Mouse (Mus musculus): Measurements from ENCODE around the gene Lias.

Gene Lias

DNA sequence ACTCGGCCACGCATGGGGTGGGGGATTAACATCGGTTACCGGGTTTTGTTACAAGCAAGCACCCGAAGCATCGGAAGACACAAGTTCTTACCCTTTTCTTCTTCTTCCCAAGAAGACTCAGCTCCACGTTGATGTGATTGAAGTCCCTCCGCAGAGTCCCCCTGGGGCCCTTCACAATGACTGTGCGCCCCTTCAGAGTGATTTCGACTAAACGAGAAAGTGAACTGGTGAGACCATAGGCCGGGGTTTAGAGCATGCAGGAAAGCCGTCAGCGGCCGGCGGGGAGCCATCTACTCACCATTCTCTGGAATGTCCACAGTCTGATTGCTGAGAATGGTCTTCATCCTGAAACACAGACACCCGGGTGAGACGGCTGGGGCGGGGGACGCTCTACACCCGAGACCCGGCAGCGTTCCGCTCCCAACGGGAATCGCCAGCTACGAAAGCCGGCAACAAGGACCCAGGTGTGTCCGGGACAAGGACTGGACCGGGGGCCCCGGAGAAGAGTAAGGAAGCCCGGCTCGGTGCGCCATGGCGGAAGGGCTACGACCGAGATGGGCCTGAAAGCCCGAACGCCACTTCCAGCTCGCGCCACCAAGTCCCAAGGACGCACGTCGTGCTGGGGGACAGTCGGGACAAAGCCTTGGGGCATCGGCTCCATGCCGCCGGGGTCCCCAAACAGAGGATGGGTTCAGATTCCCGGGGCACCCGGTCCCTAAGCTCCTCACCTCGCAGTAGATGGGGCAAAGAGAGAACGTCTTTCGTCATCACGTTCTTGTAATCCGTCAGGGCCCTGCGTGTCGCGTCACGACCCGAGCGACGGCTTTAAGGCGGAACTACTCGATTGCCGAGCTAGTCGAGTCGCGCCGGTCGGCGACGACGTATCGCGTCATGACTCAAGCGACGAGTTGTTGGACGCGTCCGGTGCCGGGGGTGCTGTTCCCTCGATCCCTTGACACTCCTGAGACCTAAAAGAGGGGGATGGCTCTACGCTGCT is at the start of gene Lias, which contains the start of gene Rpl9:
TSS of gene Lias (plus strand) at position 850 of the 997 bp plus-strand sequence.
TSS of gene Rpl9 (minus strand) at position 797 of the 997 bp plus-strand sequence.
- peak; percentile 96 for DNase-seq (ENCODE audit: low read depth, low spot score)

DNA sequence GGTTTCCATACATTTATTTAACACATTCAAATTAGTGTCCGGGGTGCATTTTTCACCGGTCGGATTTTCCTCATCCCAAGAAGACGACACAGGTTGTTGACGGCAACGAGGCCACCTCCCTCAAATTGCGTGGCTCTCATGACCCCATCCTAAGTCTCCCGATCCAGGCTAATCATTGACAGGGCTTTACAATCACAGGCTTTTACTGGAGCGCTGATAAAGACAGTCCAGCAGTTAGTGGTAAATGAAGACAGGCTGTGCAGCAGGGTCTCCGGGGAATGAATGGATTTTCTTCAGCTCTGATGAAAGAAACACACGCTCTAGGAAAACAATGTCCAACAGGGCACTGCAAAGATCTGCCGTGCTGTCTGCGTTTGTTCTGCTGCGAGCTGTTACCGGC is 43.1 kb upstream of the Lias start, which contains the start of gene Klb:
TSS of gene Klb (plus strand) at position 147 of the 400 bp plus-strand sequence.
- no peak for DNase-seq (ENCODE audit: low read depth, low spot score)

DNA sequence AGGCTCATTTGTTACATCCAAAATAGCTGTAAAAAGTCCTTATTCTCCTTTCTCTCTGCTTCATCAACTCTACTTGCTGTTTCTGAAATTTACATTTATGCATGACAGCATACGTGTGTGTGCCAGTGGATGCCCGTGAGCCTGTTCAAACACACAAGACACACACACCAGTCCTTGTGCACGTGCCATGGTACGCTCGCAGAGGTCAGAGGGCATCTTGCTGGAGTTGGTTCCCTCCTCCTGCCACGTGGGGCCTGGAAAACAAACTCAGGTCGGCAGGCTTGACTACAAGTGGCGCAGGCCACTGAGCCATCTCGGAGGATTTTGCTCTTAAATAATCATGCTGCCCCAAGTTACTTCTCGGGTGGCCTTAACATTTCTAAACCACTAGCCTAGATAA is 40.8 kb upstream of the Lias start:
- DNase-seq (ENCODE audit: low read depth, low spot score) = no peak

DNA sequence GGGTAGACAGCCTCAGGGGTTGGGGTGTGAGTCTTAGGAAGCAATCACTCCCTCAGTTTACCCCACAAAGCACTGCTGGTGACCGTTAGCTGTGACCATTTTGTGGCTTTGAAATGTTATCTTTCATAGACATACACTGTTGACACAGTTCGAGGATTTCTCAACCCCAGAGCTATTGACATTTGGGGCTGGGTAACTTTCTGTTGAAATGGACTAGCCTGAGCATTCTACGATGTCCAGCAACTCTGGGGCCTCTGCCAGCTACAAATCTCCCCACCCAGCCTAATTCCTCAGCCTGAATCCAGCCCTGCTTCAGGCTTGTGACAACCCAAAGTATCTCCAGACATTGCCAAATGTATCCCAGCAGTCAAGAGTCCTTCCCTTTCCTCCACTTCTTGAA is 37.2 kb upstream of the Lias start:
- no peak for DNase-seq (ENCODE audit: low read depth, low spot score)

DNA sequence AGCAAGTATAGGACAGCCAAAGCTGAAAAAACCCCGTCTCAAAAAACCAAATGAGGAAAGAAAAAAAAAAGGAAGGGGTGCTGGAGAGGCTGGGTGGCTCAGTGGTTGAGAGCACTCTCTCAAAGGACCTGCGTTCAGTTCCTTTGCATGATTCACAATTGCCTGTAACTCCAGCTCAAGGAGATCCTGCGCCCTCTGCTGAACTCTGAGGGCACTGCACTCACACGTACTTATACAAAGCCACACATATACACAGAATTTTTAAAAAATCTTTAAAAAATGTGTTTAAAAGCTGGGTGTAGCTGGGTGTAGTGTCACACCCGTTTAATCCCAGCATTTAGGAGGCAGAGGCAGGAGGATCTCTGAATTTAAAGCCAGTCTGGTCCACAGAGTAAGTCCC is 36.3 kb upstream of the Lias start:
- DNase-seq (ENCODE audit: low read depth, low spot score) = no peak

DNA sequence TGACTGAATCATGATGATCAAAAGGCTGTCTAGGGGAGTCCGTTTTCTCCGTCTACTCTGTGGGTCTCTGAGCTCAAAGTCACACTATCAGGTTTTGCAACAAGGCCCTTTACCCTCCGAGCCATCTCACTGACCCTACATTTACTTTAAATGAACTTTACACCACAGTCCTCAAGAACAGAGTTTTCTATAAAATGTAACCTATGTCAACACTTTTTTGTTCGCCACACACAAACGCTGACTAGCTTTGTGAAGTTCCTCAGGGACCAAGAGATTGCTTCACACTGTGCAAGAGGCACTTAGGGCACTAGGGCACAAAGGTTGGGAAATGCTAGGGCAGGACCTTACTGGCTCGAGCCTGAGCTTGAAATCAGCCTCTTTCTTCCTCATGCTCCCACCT is 34.4 kb upstream of the Lias start:
- DNase-seq (ENCODE audit: low read depth, low spot score) = no peak

DNA sequence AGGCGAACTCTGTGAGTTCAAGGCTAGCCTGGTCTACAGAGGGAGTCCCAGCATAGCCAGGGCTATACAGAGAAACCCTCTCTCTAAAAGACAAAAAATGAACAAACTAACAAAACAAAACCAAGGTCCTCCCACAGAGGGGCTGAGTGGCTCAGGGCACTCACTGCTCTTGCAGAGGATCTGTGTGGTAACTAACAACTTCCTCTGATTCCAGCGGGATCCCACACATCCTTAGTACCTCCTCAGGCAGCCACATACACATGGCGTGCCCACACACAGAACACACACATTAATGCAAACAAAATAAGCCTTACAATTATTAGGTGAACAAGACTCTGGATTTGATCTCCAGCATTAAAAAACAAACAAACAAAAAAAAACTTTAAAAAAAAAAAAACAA is 33.5 kb upstream of the Lias start:
- DNase-seq (ENCODE audit: low read depth, low spot score) = no peak

DNA sequence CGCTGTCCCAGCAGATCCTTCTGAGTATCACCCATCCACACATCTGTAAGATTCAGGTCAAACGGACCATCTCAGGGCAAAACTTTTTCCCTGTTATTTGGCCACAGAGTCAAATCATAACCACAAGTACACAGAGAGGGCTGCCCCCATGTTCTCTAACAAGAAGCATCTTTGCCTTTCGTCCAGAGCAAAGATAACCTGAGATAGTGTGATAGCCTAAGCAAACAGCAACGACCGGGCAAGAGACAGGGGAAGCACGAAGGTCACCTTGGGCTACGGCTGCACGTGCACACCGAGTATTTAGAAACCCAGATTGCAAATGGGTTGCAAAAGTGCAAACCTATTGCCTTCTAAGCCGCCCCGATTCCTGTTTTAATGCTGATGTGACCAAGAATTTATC is 23.5 kb upstream of the Lias start:
- no peak for DNase-seq (ENCODE audit: low read depth, low spot score)

DNA sequence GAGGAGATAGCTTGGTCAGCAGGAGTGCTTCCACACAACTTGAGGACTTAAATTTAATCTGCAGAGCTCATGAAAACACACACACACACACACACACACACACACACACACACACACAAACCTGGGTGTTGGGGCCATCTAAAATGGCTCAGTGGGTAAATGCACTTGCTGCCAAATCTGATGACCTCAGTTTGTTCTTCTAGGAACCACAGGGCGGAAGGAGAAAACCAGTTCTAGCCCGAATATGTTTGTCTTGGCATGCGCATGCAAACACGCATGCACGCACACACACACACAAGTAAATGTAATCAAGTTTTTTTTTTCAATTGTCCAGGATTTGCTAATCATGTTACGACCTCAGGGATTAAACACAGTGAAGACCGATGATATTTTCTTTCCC is 19.7 kb upstream of the Lias start:
- DNase-seq (ENCODE audit: low read depth, low spot score) = no peak

DNA sequence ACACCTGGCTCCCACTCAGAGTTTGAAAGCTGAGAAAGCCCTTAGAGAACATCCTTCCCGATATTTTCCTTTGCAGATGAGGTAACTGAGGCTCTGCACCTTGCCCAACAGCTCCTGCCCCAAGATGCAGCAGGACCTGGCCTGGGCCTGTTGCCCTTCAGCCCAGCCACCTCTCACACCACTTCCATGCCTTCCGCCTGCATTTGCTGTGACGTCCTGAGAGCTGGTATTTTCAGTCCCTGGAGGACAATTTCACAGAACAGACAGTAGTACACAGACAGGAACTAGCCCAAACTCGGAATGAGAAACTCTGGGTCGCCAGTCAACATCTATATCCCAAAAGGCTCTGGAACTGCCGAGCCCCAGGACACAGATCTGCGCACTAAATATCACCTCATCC is 16.6 kb upstream of the Lias start:
- no peak for DNase-seq (ENCODE audit: low read depth, low spot score)

DNA sequence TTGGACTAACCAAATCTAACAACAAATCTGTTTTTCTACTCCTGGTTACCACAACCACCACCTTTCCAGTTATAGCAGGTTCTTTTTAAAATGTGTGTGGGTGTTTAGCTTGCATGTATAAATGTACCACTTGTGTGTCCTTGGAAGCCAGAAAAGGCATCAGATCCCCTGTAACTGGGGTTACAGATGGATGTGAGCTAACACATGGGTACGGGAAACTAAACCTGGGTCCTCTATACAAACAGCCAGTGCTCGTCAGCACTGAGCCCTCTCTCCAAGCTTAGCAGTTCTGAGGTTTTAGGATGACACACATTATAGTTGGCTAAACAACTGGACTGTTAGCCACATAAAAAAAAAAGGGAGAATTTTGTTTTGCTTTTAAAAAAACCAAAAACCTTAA is 5.6 kb upstream of the Lias start:
- no peak for DNase-seq (ENCODE audit: low read depth, low spot score)

DNA sequence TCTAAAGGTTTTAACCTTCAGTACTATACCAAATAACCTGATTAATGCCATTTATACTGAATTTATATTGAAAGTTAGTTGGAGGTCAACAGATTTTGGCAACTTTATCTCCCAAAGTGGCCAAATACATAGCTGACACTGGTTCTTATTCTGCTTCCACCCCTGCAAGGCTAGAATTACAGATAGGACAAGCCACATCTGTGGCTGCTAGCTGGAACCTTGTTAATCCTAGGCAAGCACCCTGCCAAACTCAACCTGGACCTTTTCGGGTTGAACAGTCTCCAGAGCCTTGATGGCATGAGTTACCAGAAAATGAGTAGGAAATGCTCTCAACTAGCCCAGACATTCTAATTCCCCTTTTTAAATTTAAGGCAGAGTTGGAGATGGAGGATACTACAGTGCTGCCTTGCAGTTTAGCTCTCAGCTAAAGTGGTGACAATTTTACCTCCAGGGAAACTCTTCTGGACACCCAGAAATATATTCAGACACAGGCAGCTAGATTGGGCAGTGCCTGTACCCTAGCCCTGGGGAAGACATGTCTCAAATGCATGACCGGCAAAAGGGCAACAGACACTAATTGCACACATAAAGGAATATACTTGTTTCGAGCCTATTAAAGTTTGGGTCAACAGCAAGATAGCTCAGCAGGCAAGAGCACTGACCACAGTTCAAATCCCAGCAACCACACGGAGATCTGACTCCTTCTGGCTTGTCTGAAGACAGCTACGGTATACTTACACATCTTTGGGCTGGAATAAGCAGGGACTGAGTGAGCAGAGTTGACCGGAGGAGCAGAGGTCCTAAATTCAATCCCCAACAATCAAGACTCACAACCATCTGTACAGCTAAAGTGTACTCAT is 4.1 kb upstream of the Lias start:
- DNase-seq (ENCODE audit: low read depth, low spot score) = no peak

DNA sequence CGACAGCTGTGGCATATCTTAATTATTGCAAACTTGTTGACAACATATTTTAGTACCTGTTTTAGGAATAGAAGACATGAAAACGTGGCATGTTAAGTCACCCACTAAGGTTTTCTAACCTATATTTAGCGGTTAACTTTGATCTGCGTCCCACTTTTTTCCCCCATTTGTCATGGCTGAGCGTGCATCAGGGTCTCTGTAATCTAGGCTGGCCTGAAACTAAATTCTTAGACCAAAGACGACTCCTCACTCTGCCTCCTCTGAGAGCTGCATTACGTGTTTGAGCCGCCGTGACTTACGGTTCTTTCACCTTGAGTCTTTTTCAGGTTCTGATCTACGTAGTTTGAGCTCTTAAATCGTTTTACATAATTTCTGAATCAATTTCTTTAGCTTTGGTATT is 456 bp downstream of the Lias start:
- no peak for DNase-seq (ENCODE audit: low read depth, low spot score)

DNA sequence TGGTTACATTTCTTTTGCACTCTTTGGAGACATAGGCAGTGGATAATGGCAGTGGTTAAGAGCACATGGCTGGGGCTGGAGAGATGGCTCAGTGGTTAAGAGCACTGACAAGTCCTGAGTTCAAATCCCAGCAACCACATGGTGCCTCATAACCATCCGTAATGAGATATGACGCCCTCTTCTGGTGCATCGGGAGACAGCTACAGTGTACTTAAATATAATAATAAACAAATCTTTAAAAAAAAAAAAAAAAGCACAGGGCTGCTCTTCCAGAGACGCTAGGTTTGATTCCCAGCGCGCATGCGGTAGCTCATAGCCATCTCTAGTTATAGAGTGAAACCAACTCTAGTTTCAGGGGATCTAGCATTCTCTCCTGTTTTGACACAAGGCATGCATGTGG is 3.1 kb downstream of the Lias start:
- DNase-seq (ENCODE audit: low read depth, low spot score) = no peak

DNA sequence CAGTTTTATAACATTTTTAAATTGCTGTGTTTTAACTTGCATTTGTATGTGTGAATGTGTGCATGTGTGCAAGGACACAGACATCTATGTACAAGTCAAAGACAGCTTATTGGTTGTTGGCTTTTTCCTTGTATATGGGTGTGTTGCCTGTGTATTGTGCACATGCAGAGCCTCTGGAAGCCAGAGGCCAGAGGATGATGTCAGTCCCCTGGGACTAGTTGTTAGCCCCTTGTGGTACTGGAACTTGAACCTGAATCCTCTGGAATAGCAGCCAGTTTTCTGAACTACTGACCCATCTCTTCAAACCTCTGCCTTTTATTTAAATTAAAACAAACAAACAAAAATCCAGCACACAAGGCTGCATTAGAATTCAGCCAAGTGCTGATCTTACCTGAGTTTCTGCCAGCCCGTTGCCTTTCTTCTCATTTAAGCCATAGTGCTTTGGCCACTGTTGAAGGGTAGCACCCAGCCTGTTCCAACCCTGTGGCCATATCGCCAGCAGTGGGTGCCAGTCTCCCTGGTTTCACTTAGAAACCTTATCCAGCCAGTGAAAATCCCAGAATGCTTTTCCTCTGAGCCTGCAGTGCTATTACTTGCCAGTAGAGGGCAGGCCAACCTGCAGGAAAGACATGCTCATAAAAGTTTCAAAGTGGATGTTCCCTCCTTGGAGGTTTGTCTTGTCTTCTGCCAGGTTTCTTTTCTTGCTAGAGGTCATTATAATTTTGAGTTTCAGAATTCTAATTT is 10.1 kb downstream of the Lias start:
- peak; percentile 75 for DNase-seq (ENCODE audit: low read depth, low spot score)

DNA sequence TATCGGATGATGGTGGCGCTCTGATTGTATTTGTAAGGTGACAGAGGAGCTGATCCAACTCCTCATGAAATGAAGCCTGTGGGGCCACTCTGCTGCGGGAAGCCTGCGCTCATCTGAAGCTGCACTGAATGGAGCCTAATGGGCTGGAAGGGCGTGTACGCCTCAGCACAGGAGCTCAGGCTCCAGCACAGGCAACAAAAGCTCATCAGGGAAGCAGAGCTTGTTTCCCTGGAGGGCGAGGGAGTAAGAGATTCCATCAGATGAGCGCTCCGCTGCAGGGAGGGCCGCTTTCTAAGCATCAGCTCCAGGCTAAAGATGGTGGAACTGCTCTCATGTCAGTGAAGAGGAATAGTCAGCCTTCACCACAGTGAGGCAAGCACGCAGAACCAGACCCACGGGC is 16.7 kb downstream of the Lias start:
- DNase-seq (ENCODE audit: low read depth, low spot score) = no peak

DNA sequence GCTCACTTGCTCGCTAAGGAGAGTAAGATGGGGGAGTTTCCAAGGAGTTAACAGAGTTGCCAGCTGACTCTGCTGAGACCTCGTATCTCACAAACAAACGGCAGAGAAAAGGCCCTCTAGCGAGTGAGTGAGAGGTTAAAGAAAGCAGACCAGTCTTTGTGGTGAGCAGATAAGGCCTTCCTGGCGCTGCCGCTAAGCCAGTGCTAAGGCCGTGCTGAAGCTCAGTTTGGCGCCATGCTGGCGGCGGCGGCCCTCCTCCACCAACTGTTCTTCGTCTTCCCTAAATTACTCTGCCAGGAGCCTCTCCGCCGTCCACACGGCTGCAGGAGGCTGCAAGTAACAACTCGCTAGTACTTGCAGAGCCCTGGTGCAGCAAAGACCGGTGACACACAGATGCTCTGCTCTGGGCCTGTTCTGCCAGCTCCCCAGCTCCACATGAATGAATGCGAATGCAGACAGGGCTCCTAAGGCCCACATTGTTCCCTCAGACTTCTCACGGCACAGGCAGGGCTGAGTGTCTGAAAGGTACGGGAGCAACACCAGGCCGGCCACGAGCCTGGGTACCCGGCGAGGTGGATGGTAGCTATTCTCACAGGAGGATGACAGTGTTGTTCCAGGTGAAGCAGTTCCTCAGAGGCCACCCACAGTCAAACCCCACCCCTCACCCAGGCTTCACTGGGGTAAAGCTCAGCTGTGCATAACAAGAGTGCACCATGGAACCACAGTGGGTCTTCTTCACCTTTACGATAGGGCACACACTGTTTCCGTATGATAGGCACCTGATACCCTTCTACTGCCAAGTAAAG is 24.6 kb downstream of the Lias start:
- no peak for DNase-seq (ENCODE audit: low read depth, low spot score)

DNA sequence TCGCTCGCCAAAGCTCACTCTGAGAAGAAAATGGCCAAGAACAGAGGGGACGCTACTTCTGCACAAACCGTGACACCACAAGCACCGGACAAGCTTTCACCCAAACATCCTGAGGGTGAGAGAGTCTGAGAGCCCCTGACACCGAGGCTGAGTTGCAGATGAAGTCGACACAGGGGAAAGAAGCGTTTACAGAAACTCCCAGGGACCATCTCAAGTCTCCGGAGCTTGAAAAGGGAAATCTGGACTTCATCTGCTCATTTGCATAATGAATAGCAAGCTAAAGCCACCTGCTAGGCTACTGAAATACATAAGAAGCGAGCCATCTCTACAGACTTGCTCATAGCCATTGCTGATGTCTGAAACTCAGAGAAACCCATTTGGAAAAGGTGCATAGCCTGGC is 27.8 kb downstream of the Lias start:
- no peak for DNase-seq (ENCODE audit: low read depth, low spot score)

DNA sequence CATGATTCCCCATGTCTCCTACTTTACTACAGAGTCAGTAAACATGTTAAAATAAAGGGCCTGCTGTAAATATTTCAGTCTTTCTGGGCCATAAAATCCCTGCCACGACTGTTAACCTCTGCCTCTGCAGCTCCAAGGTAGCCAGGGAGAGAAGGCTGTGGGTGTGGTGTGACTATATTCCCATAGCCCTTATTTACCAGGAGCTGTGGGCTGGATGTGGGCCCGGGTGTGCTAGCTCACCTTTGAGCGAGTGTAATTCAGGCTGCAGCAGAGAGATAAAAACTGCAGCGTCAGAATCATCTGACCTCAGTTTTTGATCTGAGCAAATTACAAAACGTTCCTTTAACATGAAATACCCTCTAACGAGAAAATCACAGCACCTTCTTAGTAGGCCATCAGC is 29.5 kb downstream of the Lias start:
- DNase-seq (ENCODE audit: low read depth, low spot score) = no peak

DNA sequence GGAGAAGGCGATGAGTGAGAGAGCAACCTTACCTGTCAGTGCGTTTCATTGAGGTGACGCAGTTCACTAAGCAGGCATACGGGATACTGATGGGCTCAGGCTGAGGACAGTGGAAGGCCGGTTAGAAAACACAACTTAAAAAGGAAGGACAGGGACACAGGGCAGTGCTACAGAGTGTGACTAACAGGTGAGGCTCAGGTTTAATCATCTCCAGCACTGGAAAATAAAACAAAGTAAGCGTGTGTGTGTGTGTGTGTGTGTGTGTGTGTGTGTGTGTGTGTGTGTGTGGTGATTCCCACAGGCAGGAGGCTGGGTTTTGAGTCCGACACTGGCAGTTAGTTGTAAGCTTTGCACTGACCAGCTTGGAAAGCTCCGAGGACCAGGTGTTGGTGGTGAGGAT is 31.5 kb downstream of the Lias start:
- no peak for DNase-seq (ENCODE audit: low read depth, low spot score)

DNA sequence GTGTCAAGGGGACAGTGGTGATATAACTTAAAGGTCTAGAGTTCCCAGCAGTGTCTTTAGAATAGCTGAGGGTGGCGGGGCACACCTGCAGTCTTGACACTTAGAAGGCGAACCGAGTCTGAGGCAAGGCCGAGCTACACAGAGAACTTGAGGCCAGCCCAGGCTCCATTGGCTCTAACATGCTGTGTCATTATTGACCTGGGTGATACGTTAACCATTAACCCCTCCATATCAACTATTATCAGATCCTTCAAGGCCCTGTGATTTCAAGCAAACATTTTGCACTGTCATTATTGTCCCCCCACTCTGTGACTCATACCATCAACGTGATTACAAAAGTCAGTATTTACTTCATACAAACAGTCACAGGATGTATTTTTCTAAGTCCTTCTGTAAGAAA is 32.9 kb downstream of the Lias start:
- no peak for DNase-seq (ENCODE audit: low read depth, low spot score)

All from retina, postnatal 7 days (tissue).